Mouse (Mus musculus) MEL (cell line): ENCODE data around the gene Olfr1044. TPM values are rescaled to one million over a fixed set of nuclear protein-coding genes. Genes with fewer than 3 reads are reported as not detected.

Experiments
- DNase-seq: peaks from one replicate; pipeline ENCODE4 v3.0.0; 2011; ENCODE audit warnings: low read depth, low spot score
- H3K27ac ChIP-seq: 2 replicates; pipeline ENCODE4 v1.5.1; 2012; ENCODE audit warnings: low read depth, mild to moderate bottlenecking, control low read depth, low read length, moderate library complexity; ENCODE audit not compliant: control insufficient read depth
- H3K27me3 ChIP-seq, 2 experiments: fragments of 150-350 bp in 1 of 2; sonication (generic) in 1 of 2; 2 replicates each; pipeline ENCODE4 v1.6.1; 2012; ENCODE audit warnings: low read length in 2 of 2, mild to moderate bottlenecking in 2 of 2, improper control_type of control experiment in 1 of 2, moderate library complexity in 1 of 2; ENCODE audit not compliant: insufficient read depth in 2 of 2, control insufficient read depth in 1 of 2
- H3K36me3 ChIP-seq, 2 experiments: 2 replicates each; pipeline ENCODE4 v1.6.1; 2012 to 2014; ENCODE audit warnings: low read length in 2 of 2, improper control_type of control experiment in 1 of 2, inconsistent platforms in 1 of 2, mild to moderate bottlenecking in 1 of 2; ENCODE audit not compliant: insufficient read depth in 2 of 2, control insufficient read depth in 1 of 2
- H3K4me1 ChIP-seq, 2 experiments: fragments of 150-350 bp in 1 of 2; sonication (generic) in 1 of 2; 2 replicates each; pipeline ENCODE4 v1.6.1; 2012; ENCODE audit warnings: low read length in 2 of 2, improper control_type of control experiment in 1 of 2, mild to moderate bottlenecking in 1 of 2; ENCODE audit not compliant: insufficient read depth in 2 of 2, control insufficient read depth in 1 of 2
- H3K4me3 ChIP-seq, 2 experiments: fragments of 150-350 bp in 1 of 2; sonication (generic) in 1 of 2; 2 replicates each; pipeline ENCODE4 v1.5.1; 2012; ENCODE audit warnings: low read depth in 2 of 2, low read length in 2 of 2, mild to moderate bottlenecking in 2 of 2, moderate library complexity in 2 of 2, control low read depth in 1 of 2, improper control_type of control experiment in 1 of 2; ENCODE audit not compliant: control insufficient read depth in 1 of 2, insufficient read depth in 1 of 2
- H3K79me2 ChIP-seq: 2 replicates; pipeline ENCODE4 v1.6.1; 2012; ENCODE audit warnings: mild to moderate bottlenecking, low read length, moderate library complexity; ENCODE audit not compliant: control insufficient read depth, poor library complexity, insufficient read depth
- H3K9ac ChIP-seq: 2 replicates; pipeline ENCODE4 v1.6.1; 2012; ENCODE audit warnings: low read depth, mild to moderate bottlenecking, control low read depth, low read length, moderate library complexity; ENCODE audit not compliant: control insufficient read depth, poor library complexity, severe bottlenecking
- H3K9me3 ChIP-seq: fragments of 150-350 bp; sonication (generic); replicated peaks from 2 replicates; pipeline ENCODE4 v1.6.1; 2012; ENCODE audit warnings: mild to moderate bottlenecking, low read length, improper control_type of control experiment, moderate library complexity; ENCODE audit not compliant: insufficient read depth
- MXI1 ChIP-seq: IDR thresholded peaks from 2 replicates; pipeline ENCODE4 v1.6.1; 2011; ENCODE audit warnings: mild to moderate bottlenecking, low read depth, low read length, improper control_type of control experiment
- polyA plus RNA-seq, 2 experiments: library from polyadenylated mRNA; stranded (reverse) in 1 of 2; unstranded in 1 of 2; fragments of >175 nt in 1 of 2; fragments of >200 nt in 1 of 2; gene quantifications; 2 replicates each; pipeline versions ENCODE4 v1.2.1 to v1.2.4; 2012; ENCODE audit warnings: low replicate concordance in 2 of 2, low read depth in 1 of 2; ENCODE audit not compliant: insufficient read length in 2 of 2, insufficient read depth in 1 of 2, missing spikeins in 1 of 2
- total RNA-seq: library from RNA; depleted of rRNA; stranded (reverse); fragments of 300-350 nt; gene quantifications from 2 replicates; pipeline ENCODE4 v1.2.3, GENCODE M21; 2012; rRNA removed

Olfr1044 gene
- total and polyA plus RNA-seq, 3 experiments = not detected

DNA sequence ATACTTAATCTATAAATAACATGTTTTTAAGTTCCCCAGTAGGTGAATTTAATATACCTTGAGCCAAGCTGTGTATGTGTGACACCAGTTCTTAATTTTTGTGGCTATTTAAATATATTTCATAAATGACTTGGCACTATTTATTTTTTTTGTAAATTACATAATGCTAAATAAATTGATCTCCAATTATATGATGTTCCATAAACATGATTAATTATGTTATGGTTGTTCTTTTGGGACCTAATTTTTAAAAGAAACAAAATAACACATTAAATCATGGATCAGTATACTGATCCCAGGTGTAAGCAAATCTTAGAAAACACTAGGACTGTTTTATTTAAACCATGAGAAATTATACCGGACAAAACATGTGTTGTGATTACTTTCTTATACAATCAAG, 41.8 kb downstream of the Olfr1044 start, which contains the start of gene Olfr1039:
Olfr1039 (minus strand) TSS at position 101 of the 400 bp plus-strand sequence.
- no peak within 1 kb of the TSS for H3K27ac ChIP-seq
- H3K36me3 ChIP-seq = no peaks in the 10 kb centered on the region
- TF ChIP-seq MXI1 = no peak
- no peak within 1 kb of the TSS for H3K9ac ChIP-seq
- H3K4me1 ChIP-seq = no peaks in the 10 kb centered on the region
- no peak for DNase-seq
- H3K27me3 ChIP-seq = no peaks in the 10 kb centered on the region
- H3K4me3 ChIP-seq = no peak within 1 kb of the TSS
- no peaks in the 10 kb centered on the region for H3K9me3 ChIP-seq
- no peaks in the 10 kb centered on the region for H3K79me2 ChIP-seq

Other genes starting within 250 kb of the Olfr1044 start
- not detected in 2 replicates for gene Olfr1028, start 227.4 kb downstream of the Olfr1044 start, total RNA-seq
- not detected for gene Olfr1028, start 227.4 kb downstream of the Olfr1044 start, polyA plus RNA-seq
- gene Olfr1029, start 203.9 kb downstream of the Olfr1044 start, total RNA-seq = not detected in 2 replicates
- gene Olfr1029, start 203.9 kb downstream of the Olfr1044 start, polyA plus RNA-seq = not detected
- not detected in 2 replicates for gene Olfr1030, start 198.5 kb downstream of the Olfr1044 start, total RNA-seq
- gene Olfr1030, start 198.5 kb downstream of the Olfr1044 start, polyA plus RNA-seq = not detected
- gene Olfr1031, start 187.5 kb downstream of the Olfr1044 start, total RNA-seq = not detected in 2 replicates
- gene Olfr1031, start 187.5 kb downstream of the Olfr1044 start, polyA plus RNA-seq = not detected
- gene Olfr1032, start 172.3 kb downstream of the Olfr1044 start, total RNA-seq = not detected in 2 replicates
- not detected for gene Olfr1032, start 172.3 kb downstream of the Olfr1044 start, polyA plus RNA-seq
- gene Olfr1033, start 157.2 kb downstream of the Olfr1044 start, total RNA-seq = not detected in 2 replicates
- not detected for gene Olfr1033, start 157.2 kb downstream of the Olfr1044 start, polyA plus RNA-seq
- gene Olfr1034, start 132.0 kb downstream of the Olfr1044 start, total RNA-seq = not detected in 2 replicates
- not detected for gene Olfr1034, start 132.0 kb downstream of the Olfr1044 start, polyA plus RNA-seq
- not detected in 2 replicates for gene Olfr1036, start 103.8 kb downstream of the Olfr1044 start, total RNA-seq
- not detected for gene Olfr1036, start 103.8 kb downstream of the Olfr1044 start, polyA plus RNA-seq
- not detected in 2 replicates for gene Olfr1037, start 90.4 kb downstream of the Olfr1044 start, total RNA-seq
- gene Olfr1037, start 90.4 kb downstream of the Olfr1044 start, polyA plus RNA-seq = not detected
- not detected in 2 replicates for gene Olfr1039, start 41.9 kb downstream of the Olfr1044 start, total RNA-seq
- not detected for gene Olfr1039, start 41.9 kb downstream of the Olfr1044 start, polyA plus RNA-seq
- gene Olfr1040, start 31.1 kb downstream of the Olfr1044 start, total RNA-seq = not detected in 2 replicates
- gene Olfr1040, start 31.1 kb downstream of the Olfr1044 start, polyA plus RNA-seq = not detected
- gene Olfr1042, start 16.0 kb downstream of the Olfr1044 start, total RNA-seq = not detected in 2 replicates
- not detected for gene Olfr1042, start 16.0 kb downstream of the Olfr1044 start, polyA plus RNA-seq
- not detected in 2 replicates for gene Olfr1043, start 10.3 kb downstream of the Olfr1044 start, total RNA-seq
- gene Olfr1043, start 10.3 kb downstream of the Olfr1044 start, polyA plus RNA-seq = not detected
- not detected in 2 replicates for gene Olfr52, start 7.9 kb upstream of the Olfr1044 start, total RNA-seq
- not detected for gene Olfr52, start 7.9 kb upstream of the Olfr1044 start, polyA plus RNA-seq
- gene Olfr1045, start 25.2 kb upstream of the Olfr1044 start, total RNA-seq = not detected in 2 replicates
- not detected for gene Olfr1045, start 25.2 kb upstream of the Olfr1044 start, polyA plus RNA-seq
- not detected in 2 replicates for gene Olfr1046, start 41.5 kb upstream of the Olfr1044 start, total RNA-seq
- not detected for gene Olfr1046, start 41.5 kb upstream of the Olfr1044 start, polyA plus RNA-seq
- gene Olfr1047, start 53.6 kb upstream of the Olfr1044 start, total RNA-seq = not detected in 2 replicates
- gene Olfr1047, start 53.6 kb upstream of the Olfr1044 start, polyA plus RNA-seq = not detected
- gene Olfr1048, start 62.5 kb upstream of the Olfr1044 start, total RNA-seq = not detected in 2 replicates
- not detected for gene Olfr1048, start 62.5 kb upstream of the Olfr1044 start, polyA plus RNA-seq
- gene Olfr1049, start 80.5 kb upstream of the Olfr1044 start, total RNA-seq = not detected in 2 replicates
- gene Olfr1049, start 80.5 kb upstream of the Olfr1044 start, polyA plus RNA-seq = not detected
- not detected in 2 replicates for gene Olfr1051, start 101.3 kb upstream of the Olfr1044 start, total RNA-seq
- gene Olfr1051, start 101.3 kb upstream of the Olfr1044 start, polyA plus RNA-seq = not detected
- not detected in 2 replicates for gene Olfr1052, start 114.6 kb upstream of the Olfr1044 start, total RNA-seq
- not detected for gene Olfr1052, start 114.6 kb upstream of the Olfr1044 start, polyA plus RNA-seq
- gene Olfr1053, start 137.5 kb upstream of the Olfr1044 start, total RNA-seq = not detected in 2 replicates
- gene Olfr1053, start 137.5 kb upstream of the Olfr1044 start, polyA plus RNA-seq = not detected
- not detected in 2 replicates for gene Olfr1054, start 157.6 kb upstream of the Olfr1044 start, total RNA-seq
- gene Olfr1054, start 157.6 kb upstream of the Olfr1044 start, polyA plus RNA-seq = not detected
- 0.29 and 0.65 TPM in 2 replicates for gene Olfr1055, start 172.5 kb upstream of the Olfr1044 start, total RNA-seq
- gene Olfr1055, start 172.5 kb upstream of the Olfr1044 start, polyA plus RNA-seq = not detected
- not detected in 2 replicates for gene Olfr1056, start 184.6 kb upstream of the Olfr1044 start, total RNA-seq
- not detected for gene Olfr1056, start 184.6 kb upstream of the Olfr1044 start, polyA plus RNA-seq
- gene Olfr1057, start 200.6 kb upstream of the Olfr1044 start, total RNA-seq = not detected in 2 replicates
- gene Olfr1057, start 200.6 kb upstream of the Olfr1044 start, polyA plus RNA-seq = not detected
- gene Olfr1058, start 210.7 kb upstream of the Olfr1044 start, total RNA-seq = not detected in 2 replicates
- gene Olfr1058, start 210.7 kb upstream of the Olfr1044 start, polyA plus RNA-seq = not detected
- not detected in 2 replicates for gene Olfr1061, start 236.2 kb upstream of the Olfr1044 start, total RNA-seq
- not detected for gene Olfr1061, start 236.2 kb upstream of the Olfr1044 start, polyA plus RNA-seq
- gene Olfr1062, start 248.9 kb upstream of the Olfr1044 start, total RNA-seq = not detected in 2 replicates
- gene Olfr1062, start 248.9 kb upstream of the Olfr1044 start, polyA plus RNA-seq = not detected